Mouse (Mus musculus) right cerebral cortex, postnatal 4 days (tissue): ENCODE data around the gene Fam81b.

ENCODE experiments used
- DNase-seq: peaks from one replicate; pipeline ENCODE4 v3.0.0-alpha.2; 2022

Fam81b gene

DNA sequence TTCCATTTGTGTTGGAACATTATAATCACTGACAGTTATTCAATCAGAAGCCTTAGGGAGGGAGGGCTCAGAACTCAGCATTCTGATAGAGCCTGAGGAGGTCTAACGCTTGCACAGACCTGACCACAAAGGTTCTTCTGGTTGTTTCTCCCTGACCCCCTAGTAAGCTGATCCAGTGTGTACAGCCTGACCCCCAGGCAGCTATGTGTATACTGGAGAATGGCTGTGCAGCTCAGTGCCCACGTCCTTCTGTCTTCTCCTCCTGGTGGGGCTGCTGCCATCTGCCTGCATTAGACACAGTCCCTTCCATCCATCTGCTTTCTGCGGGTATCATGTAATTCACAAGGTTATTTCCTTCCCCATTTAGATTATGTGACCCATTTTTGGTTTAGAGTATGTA, 115.7 kb downstream of the Fam81b start:
- no peak for DNase-seq

- DNase-seq = no peak
Measured at GRCm38 (mm10) chr13:76187651-76188050, 117.2 kb downstream of the Fam81b start.

GRCm38 (mm10) chr13:76178700-76179099, 126.2 kb downstream of the Fam81b start:
- DNase-seq = no peak

DNA sequence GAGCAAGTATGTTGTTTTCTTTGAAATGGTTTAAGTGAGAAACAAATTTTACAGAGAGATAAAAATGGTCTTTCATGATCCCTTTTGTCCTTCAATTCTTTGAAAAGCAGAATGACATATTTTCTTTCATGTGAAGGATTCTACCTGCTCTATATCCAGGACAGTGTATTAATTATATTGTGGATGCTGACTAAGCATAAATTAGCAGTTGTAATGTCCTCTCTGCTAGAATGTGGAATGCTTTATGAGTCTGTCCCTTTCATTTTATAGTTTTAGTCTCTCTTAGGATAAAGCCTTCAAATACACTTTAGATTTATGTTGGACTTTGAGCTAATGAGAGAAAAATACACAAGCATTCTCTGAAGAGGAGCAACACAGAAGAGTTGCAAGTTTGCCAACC, 130.6 kb downstream of the Fam81b start:
- DNase-seq = no peak

GRCm38 (mm10) chr13:76160587-76160986, 144.3 kb downstream of the Fam81b start:
- no peak for DNase-seq

GRCm38 (mm10) chr13:76157508-76157907, 147.4 kb downstream of the Fam81b start:
- DNase-seq = no peak

GRCm38 (mm10) chr13:76157099-76157498, 147.8 kb downstream of the Fam81b start:
- DNase-seq = no peak
